Mouse (Mus musculus) layer of hippocampus, postnatal 36 days (tissue): ENCODE results near the gene Tanc1. TPM values are rescaled to one million over a fixed set of nuclear protein-coding genes. Genes with fewer than 3 reads are reported as not detected.
"Not testable (repeated sequence)": the region's sequence is repeated elsewhere in the genome, so short reads cannot be mapped to it uniquely, and the experiment has no call there.

Experiments
- DNase-seq, 2 experiments: peaks; one replicate each; pipeline ENCODE4 v3.0.0; 2022
- total RNA-seq, 2 experiments: library from RNA; stranded (reverse); gene quantifications; 2 replicates each; pipeline ENCODE4 v1.2.3; 2021

Gene Tanc1
- total RNA-seq, 2 experiments from 2014 or later: 107 to 119 TPM

DNA sequence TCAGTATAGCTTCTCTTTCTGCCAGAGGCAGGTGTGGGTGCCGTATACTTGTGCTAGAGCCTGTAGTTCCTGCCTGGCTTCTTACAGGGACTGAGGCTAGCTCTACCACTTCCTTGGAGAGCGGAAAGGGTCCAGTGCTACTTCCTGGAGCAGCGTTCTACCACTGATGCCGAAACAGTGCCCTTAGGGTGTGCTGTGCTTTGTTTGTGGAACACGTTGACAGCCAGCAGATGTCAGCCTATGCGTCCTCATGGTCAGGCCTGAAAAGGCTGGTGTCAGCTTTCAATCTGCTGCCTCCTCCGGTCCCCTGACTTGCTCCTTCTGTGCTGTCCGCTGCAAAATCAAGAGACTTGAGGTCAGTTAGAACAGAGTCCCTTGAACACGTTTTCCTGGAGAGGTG lies 218.3 kb downstream of the Tanc1 start:
- no peak for DNase-seq

GRCm38 (mm10) chr2:59830940-59831339 lies 219.1 kb downstream of the Tanc1 start:
- no peak for DNase-seq

GRCm38 (mm10) chr2:59831831-59832230 lies 220.0 kb downstream of the Tanc1 start:
- DNase-seq: no peak

DNA sequence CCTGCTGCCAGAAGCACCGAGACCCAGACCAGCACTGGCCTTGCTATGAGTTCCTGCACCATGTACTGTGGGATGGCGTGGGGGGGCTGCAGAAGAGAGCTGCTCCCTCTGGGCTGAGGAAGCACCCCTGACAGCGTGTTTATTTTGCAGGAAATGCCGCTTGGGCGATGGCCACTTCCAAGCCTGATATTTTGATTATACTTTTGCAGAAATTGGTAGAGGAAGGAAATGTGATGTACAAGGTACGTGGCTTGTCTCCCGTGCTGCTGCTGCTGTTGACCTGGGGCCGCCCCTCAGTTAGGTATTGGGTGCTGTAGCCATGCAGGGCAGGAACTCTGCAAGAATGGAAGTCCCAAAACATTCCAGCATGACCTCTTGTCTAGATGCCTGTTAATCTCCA lies 227.0 kb downstream of the Tanc1 start:
- no peak for DNase-seq

GRCm38 (mm10) chr2:59839755-59840154 lies 227.9 kb downstream of the Tanc1 start:
- no peak for DNase-seq

- DNase-seq: no peak
Measured at GRCm38 (mm10) chr2:59840191-59840590, 228.3 kb downstream of the Tanc1 start.

DNA sequence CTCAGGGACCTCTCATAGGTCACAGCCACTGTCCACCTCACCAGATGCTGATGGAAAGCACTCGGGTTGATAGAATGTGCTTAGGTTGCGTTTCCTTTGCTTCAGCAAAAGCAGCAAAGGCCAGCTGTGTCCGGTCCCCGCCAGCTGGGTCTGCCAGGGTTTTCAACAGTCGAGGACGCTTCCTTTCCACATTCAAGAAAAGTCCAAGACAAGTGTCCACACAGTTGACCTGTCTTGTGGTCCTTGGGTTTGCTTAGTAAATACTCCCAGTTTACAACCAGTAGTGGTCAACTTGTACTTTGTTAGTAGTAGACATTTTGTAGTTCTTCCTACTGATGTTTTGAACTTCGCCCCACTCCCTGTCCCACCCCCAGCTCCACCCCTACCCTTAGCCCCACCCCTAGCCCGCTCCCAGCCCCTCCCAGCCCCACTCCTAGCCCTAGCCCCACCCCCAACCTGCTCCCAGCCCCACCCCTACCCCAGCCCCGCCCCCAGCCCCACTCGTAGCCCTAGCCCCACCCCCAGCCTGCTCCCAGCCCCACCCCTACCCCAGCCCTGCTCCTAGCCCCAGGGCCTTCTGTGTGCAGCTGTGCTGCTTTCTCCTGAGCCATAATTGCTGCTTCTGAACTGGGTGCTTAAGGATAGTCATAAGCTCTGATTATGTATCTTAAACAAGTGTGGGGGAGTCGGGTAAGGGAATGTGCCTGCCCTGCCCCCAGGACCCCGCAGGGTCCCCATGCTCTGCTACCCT lies 229.5 kb downstream of the Tanc1 start:
- DNase-seq: no peak

DNA sequence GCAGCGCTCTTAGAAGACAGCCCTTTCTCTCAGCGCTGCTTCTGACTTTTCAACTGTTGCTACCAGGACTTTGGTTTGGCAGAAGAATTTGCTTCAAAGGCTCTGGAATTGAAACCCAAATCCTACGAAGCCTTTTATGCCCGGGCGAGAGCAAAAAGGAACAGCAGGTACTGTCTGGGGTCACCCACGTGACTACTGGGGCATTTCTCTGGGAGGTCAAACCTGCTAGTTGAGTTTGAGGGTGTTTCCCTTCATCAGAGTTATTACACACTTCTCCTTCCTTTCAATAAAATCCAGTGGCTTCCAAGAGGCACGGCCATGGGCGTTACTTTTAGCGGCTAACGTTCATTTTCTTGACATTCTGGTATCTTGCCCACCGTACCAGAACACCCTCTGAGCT lies 230.1 kb downstream of the Tanc1 start:
- no peak for DNase-seq

- DNase-seq: no peak
Measured at GRCm38 (mm10) chr2:59842556-59843008, 230.7 kb downstream of the Tanc1 start.

- DNase-seq: no peak
Measured at GRCm38 (mm10) chr2:59843156-59843555, 231.3 kb downstream of the Tanc1 start.

- DNase-seq: no peak
Measured at GRCm38 (mm10) chr2:59843848-59844247, 232.0 kb downstream of the Tanc1 start.

- not testable (repeated sequence) for DNase-seq
Measured at GRCm38 (mm10) chr2:59851885-59852284, 240.0 kb downstream of the Tanc1 start.

DNA sequence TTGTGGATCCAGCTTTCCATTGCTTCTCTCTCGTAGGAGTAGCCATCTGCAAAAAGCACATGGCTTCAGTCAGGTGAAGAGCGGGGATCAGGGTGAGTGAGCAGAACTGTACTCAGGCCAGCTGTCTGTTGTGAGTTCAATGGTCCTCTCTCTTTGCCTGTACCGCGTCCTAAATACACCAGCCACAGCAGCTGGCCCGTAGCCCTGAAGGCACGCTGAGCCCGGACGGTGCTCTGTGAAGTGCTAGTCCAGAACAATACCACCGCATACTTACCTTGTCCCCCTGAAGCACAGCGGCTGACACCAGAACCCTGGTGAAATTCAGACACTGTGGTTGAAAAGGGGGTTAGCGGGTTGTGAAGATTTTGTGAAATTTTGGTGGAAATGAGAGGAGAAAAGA lies 241.1 kb downstream of the Tanc1 start:
- DNase-seq: no peak

GRCm38 (mm10) chr2:59853543-59853942 lies 241.7 kb downstream of the Tanc1 start:
- no peak for DNase-seq

DNA sequence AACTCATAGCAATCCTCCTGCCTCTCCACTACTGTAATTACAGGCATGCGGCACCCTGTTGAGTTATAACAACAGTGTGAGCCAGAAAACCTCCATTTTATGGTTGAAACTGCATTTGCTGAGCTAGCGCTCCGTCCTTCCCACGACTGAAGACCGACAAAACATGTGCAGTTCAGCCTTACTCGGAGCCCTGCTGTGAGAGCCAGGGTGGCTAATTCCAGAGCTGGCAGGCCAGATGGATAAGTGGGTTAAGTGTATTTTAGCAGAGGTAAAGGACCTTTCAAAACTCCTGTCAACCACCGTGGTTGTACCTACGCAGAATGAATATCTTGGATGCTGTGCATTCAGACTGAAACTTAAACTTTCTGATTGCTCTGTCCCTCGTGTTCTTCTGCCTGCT lies 242.5 kb downstream of the Tanc1 start:
- no peak for DNase-seq

GRCm38 (mm10) chr2:59862618-59863017 lies 250.8 kb downstream of the Tanc1 start:
- no peak for DNase-seq

DNA sequence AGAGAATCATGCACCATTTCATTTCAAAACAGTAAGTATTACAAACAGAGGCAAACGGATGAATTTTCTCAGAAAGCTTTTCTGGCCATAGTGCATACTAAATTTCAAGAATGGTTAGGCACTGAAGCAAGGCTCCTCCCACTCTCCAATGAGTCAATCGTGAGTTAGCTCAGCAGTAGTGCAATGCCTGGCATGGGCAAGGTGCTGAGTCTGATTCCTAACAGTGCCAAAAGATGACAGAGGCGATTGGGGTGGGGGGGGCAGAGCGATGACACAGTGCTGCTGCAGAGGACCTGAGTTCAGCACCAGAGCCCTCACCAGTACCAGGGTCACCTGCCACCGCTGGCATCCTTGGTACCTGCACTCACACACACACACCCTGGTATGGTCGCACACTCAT lies 258.7 kb downstream of the Tanc1 start:
- no peak for DNase-seq

GRCm38 (mm10) chr2:59876482-59876881 lies 264.6 kb downstream of the Tanc1 start:
- no peak for DNase-seq

DNA sequence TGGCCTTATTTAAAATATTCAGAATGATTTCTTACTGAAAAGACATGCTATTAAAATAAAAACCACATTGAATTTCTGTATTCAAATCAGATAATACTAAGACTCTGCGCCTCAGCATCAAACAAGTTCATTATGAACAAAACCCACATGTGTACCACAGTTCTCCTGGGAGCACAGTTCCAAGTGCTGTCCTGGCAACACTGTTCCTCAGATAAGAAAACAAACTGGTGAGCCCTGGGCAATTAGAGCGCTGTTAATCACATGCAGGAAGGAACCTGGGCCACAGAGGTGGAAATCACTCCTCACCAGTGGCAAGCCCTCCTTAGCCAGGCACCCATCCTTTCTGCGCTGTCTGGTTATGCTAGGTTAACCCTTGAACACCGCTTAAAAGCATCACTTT lies 265.5 kb downstream of the Tanc1 start:
- no peak for DNase-seq

DNA sequence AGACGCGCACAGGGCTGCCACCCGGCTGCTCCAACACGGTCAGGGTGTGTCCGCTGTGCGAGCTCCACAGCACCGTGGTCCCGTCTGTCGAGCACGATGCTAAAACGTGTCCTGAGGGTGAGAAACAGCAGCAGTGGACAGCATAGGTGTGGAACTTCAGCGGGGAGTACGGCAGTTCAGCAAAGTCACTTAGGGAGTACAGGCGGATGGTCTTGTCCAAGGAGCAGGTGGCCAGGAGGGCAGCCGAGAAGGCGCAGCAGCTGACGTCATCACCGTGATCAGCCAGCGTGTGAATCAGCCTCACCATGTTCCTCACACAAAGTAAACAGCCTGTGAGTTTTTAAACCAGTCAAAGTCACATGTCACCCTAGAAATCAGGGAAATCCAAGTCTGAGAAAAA lies 266.4 kb downstream of the Tanc1 start:
- DNase-seq: no peak

- DNase-seq: no peak
Measured at GRCm38 (mm10) chr2:59881404-59881803, 269.6 kb downstream of the Tanc1 start.

DNA sequence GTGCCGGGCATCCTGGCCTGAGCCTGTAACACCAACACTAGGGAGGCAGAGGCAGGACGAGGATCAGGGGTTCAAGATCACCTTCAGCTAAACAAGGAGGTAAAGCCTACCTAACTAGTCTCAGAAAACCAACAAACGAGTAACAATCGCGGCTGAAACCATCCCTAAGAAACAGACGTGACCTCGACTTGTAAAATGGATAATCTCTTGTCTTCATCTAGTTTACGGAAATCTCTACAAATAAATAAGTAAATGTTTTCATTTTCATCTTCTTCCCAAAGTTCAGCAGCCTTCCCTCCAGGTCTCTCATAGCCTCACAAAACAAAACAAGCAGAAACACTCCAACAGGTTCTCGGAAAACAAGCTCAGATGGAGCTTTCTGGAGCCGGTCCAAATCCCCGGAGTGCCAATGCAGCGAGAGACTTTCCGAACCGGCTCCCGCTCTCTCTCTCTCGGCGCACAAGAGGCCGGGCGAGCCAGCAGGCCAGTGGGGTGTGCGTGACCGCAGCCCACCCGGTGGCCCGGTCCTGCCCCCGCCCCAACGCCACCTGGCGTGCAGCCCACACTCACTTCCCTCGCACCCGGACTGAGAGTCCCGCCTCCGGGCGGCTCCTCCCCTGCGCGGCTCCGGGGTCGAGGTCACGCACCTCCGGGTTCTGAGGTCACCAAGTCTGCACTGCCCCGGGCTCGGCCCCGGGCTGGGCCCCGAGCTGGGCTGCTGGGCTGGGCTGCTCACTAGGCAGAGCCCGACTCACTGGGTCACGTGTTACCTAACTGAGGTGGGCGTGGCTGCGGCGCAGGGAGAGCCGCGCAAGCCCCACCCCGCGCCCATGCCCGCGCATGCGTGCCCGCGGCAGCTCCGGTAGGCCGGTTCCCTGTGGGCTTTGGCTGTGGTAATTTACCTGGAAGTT lies 270.2 kb downstream of the Tanc1 start, which contains the start of gene Wdsub1:
TSS of gene Wdsub1 (minus strand) at position 761 of the 911 bp plus-strand sequence.
- DNase-seq: peak; percentile 88 to 91

DNA sequence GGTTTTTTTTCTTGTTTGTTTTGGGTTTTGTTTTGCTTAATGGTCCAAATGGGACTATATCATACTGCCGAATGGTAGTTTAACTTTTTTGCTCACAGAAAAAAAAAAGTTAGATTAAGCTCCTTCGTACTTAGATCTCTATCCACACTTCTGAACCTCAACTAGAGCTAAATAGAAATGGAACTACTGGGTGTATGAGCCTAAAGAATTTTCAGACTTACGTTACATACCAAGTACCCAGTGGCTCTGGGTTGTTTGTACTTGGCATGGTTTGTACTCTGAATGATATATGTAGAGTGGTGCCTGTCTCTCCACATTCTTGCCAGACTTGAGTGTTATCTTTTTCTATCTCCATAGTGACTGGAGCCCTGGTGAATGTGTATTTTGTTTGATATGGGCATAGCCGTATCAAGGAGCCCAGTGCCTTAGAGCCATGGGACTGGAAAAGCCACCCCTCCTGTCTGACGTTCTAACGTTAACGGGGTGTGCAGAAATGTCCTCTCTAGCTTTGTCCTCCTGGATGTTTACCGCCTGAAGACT lies 271.0 kb downstream of the Tanc1 start:
- no peak for DNase-seq
